Mouse (Mus musculus) granulocyte monocyte progenitor cell, adult 5-6 weeks (primary cell): ENCODE data around the gene Focad. TPM values are rescaled to one million over a fixed set of nuclear protein-coding genes. Genes with fewer than 3 reads are reported as not detected.

Experiments used
- ATAC-seq: replicated peaks from 2 replicates; pipeline ENCODE4 v1.8.0; 2016; ENCODE audit warnings: mild to moderate bottlenecking, moderate TSS enrichment, inconsistent platforms; ENCODE audit not compliant: poor library complexity, severe bottlenecking
- total RNA-seq, 2 experiments: library from RNA; stranded (forward) in 1 of 2; stranded (reverse) in 1 of 2; fragments of 200-712, 200-1000 nt in 1 of 2; fragments of >200 nt in 1 of 2; fragmentation: Nextera tagmentation in 1 of 2; gene quantifications; 2 replicates each; pipeline ENCODE4 v1.2.3; 2014 to 2017

Focad gene
- total RNA-seq (2014; fragmentation: Nextera tagmentation): 15.6 and 18.5 TPM in 2 replicates
- total RNA-seq (2017): 13.1 and 16.8 TPM in 2 replicates

DNA sequence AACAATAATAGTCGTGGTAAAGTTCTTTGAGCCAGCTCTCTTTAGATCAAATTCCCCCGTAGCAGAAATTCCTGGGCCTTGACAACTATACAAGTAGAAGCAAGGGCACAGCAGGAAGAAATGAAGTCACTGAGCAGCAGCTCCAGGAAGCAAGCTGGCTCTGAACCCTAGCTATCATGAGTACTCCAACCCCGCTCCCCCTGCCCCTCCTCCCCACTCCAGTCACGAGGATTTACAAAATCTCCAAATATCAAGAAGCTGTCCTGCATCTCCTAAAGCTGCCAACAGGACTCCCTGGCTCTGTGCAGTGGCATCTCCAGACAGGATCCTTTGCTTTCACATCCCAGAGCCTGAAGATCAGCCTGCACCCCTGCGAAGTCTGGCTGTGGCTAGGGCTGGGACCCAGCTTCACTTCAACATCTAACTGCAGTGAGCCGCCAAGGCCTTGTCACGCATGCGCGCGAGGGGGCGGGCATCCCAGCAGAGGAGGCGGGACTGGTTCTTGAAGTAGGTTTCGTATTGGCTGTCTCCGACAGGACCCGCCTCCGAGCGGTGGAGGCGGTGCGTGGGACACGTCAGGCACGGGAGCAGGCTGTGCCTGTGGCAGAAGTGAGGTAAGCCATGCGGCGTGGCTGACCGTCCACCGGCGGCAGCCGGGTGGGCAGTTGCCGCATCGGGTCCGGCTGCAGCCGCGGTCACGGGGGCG lies at the start of gene Focad:
TSS of gene Focad (plus strand) at position 568 of the 706 bp plus-strand sequence.
- ATAC-seq: peak; percentile 99

DNA sequence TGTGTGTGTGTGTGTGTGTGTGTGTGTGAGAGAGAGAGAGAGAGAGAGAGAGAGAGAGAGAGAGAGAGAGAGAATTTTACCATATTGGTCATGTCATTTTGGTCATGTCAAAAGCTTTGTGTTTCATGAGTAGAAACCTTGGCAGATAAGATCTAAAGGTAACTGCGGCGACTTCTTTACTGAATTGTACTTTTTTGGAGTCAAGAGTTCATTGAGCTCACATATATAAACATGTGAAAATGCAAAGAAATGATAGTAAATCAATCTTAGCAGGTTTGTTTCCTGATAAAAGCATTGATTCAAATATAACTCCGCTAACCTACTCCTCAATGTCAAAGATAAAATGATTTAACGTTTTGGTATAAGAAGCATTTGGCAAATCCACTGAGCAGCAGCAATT lies 49.3 kb upstream of the Focad start:
- no peak for ATAC-seq

DNA sequence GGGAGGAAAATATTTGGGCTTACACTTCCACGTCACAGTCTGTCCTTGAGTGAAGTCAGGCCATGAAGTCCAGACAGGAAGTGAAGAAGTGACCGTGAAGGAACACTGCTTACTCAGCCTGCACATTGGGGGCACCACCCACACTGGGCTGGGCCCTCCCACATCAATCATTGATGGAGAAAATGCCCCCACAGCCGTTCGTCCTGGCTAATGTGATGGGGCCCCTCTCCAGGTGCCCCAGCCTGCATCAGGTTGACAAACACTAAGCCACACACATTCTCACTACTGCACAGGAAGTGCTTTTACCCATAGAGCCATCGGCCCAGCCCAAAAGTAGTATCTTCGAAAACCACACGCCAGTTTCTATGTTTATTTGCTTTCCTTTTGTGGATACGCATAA lies 48.1 kb upstream of the Focad start:
- ATAC-seq: peak; percentile 42; the same call in 1 of the 2 replicates

DNA sequence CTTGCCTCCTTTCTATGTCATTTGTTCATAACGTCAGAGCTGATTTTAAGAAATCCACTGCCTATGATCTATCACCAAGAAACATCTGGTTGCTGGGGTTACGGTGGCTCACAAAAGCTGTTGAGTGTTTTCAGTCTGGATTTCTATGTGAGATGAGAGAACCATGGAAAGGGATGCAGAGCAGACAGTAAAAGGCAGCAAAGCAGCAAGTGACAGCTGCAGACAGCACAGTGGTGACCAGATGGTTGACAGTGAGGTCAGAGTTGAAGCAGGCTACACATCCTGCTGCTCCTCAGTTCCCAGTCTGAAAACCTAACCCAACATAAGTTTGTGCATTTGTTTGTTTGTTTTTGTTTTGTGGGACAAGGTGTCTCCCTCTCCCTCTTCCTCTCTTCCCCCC lies 19.0 kb upstream of the Focad start:
- no peak for ATAC-seq

DNA sequence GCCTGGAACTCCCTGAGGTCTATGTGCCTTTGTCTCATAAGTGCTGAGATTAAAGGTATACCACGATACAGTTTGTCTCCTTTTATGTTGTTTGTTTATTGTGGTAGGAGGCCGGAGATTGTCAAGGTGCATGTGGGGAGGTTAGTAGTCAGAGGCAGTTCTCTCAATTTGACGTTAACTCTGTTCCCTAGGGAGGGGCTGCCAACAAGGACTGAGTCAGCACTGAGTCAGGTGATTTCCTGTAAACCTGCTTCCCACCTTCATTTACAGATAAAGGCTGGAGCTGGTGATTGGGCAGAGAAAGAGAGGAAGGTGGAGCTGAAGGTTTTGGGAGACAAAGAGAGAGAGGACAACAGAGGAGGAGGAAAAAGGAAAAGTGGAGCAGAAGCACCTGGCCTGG lies 15.4 kb upstream of the Focad start:
- ATAC-seq: no peak

DNA sequence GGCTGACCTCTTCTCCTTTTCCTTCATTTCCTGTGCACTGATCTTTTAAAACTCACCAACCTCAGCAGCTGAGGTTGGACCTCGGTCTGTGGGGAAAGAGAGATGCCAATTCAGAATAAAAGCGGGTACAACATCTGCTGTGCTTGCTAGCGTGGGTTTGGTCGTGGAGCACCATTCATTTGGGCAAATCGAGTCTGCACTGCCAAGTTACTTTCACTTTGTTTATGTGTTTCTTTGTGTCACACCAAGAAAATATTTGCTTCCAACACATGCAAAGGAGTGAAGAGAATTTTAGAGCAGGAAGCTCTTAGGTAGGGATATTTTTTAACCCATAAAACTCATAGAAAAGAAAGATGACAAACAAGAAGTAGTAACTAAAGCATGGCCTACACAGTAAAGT lies 13.0 kb upstream of the Focad start:
- no peak for ATAC-seq

DNA sequence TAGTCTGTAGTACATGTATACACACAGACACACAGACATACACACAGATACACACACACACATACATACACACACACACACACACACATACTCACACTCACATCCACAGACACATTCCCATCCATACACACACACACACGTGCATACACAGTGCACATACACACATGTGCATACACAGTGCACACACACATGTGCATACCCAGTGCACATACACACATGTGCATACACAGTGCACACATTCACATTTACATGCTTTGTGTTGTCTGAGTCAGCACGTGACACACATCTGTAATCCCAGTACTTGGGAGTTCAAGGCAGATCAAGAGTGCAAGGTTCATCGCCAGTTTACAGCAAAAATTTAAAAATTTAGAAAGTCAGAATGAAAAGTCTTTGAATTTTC lies 12.5 kb upstream of the Focad start:
- no peak for ATAC-seq

DNA sequence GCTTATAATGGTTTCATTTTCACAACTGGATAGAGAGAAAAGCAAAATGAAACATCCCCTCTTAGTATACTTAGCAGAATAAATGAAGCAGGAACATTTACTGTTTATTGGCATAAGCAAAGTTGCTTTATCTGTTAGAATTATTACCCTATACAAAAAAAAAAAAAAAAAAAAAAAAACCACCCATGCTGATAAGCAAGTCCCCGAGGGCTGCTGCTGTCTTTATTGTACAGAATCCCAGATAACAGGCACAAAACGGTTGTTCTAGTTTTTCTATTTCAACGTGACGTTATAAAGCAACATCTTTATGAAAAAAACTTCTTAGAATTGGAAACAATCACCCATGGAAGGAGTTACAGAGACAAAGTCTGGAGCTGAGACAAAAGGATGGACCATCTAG lies 12.0 kb upstream of the Focad start:
- ATAC-seq: no peak

DNA sequence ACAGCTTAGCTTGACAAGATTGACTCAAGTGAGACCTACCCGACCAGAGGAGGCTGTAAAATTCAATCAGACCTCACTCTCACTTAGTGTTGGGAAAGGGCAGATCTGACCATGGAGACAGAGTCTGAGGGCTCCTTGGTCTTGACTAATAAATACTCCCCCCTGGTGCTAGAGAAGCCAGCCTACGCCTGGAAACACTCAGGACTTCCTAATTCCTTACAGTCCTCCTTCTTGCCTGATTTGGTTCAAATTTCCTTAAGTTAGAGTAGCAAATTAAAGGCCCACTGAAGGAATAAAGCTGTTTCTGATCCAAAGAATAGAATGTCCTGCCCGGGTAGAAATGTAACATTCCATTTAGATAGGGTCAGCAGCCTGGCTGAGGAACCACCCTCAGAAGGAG lies 10.6 kb upstream of the Focad start:
- ATAC-seq: no peak

DNA sequence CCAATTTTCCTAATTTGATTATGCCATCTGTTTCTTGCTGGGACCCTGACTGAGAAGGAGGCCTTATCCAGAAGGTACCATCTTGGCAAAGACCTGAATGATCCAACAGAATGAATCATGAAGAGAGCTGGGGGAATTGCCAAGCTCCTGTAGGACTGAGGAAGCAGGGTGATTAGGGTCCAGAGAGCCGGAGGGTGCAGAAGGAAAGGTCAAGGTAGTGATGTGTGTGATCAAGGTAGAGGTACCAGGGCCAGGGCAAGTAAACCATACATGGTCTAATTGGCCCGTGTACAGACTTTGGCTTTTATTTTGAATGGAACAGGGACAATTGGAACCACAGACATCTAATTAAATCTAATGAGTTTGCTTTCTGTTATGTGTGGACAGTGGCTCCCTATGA lies 4.1 kb upstream of the Focad start:
- ATAC-seq: no peak

DNA sequence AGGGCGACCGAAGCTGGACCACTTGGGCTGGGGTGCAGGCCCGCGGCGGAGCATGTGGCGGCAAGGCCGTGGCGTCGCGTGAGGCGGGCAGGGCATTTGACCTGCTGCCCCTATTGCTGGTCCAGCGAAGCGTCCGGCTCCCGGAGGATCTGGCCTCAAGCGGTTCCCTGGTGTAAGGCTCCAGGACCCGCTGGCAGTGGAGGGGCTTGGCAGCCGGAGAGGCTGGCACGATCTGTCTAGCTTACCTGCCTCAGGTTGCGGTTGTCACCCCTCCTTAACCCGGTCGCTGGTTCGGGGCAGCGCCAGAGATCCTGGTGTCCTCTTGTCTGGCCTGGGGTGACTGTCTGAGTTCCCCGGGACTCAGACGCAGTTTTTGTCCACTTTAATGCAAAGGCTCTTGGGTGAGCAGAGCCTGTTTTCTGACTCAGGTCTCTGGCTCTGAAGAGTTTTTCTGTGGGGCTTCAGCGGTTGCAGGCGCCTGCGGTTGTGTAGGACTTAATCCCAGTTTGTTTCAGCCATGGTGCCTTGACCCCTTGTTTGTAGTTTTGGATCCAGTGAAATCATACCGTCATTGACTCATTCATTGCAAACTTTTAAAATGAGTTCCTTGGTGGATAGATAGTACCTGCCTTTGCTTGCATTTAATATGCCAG lies 465 bp downstream of the Focad start:
- peak; percentile 6; the same call in 1 of the 2 replicates for ATAC-seq

DNA sequence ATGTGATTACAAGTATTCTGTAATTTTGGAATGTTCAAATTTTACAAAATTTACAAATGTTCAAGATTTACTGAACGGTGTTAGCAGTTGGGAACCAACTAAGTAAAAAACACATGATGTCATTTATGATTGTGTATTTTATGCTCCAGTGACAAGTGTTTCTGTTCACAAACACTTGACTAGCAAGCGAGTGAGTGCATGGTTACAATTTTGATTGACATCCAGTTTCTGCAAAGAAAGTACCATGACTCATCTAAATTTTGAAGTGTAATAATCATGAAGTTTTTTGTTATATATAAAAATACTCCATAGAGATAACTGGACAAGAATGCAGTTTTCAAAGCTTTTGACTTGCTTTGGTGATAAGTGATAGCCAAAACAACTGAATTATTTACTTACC lies 1.3 kb downstream of the Focad start:
- no peak for ATAC-seq

DNA sequence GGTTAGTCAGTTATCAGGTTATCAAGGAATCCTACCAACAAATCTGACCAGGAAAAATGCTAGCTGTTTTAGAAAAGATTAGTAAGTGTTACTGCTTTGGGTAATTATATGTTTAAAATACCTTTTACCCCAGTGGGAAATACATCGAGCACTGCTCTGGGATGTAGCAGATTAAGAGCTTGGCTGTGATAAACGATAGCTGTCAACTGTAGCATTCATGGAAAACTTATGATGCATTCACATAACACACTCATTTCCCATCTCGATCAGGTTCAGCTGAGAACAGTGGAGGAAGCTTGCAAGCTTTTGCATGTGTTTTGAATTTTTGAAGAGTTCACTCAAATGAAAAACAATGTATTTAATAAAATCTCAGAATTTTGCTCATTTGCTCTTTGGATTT lies 14.2 kb downstream of the Focad start:
- ATAC-seq: no peak

DNA sequence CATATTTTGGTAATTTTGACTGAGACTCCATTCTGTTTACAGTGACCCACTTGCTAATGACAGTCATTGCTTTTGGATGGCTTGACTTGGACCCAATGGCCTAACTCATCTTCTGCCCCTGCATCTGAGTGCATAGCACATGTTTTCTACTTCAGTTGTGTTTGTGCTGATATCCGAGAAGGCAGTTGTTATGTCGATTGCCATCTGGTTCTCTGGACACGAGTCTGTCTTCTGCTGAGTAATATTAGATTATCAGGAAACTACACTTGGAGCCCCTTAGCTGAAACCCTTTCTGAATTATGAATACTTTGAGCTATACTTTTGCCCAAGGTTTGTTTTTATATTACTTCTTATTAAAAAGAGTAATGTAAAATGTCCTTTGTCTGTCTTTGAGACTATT lies 22.9 kb downstream of the Focad start:
- no peak for ATAC-seq

DNA sequence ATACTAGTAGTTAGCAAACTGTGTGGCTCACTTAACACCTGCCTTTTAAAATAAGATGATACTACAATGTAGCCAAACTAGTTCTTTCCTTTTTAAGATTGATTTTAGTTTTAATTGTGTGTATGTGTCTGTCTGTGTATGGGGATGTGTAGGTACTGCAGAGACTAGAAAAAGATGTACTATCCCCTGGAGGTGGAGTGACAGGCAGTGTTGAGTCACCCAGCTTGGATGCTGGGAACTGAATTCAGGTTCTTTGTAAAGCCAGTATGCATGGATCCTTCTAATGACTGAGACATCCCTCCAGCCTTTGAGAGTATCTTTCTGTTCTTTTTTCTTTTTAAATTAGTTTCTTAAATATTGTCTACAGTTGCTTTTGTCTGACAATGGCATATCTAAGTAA lies 23.5 kb downstream of the Focad start:
- ATAC-seq: no peak

DNA sequence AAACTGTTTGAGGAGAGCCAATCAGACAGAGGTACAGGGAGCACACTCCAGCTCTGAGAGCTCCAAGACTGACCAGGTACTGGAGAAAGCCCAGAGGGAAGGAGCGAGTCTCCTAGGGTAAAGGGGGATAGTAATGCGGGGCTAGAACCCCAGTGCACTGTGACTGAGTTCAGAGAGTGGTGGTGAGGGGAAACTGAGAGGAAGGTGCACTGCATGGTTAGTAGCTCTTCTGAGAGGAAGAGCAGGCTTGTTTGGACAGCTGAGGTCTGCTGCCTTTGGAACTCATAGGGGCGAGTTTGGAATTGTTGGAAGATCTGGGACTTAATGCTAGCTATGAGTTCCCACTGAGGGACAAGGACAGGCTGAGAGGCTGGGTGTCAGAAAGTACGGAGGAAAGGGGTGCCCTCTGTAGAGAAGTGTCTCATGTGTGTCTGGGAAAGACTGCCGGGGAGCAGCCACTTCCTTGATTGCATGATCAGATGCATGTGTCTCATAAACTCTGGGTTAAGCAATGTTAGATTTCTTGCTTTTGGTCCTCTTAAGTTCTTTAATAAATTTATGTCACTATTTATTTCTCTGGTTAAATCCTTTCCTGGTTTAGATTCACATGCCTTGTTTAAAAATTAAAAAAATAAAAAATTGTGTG lies 24.4 kb downstream of the Focad start:
- peak; percentile 77 for ATAC-seq

DNA sequence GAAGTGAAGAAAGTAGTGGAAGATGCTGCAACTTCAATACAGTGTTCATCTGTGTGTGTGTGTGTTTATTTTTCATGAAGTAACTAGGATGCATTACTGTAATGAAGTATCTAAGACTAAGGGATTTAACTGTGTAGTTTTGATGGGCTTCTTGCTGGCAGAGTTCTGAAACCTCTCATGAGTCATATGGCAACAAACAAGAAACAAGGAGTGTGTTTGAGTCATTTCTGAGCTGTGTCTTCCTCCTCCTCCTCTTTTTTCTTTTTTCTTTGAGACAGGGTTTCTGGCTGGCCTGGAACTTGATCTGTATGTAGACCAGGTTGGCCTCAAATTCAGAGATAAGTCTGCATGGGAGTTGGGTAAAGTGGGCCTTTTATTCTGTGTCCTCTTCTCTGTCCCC lies 25.7 kb downstream of the Focad start:
- no peak for ATAC-seq

DNA sequence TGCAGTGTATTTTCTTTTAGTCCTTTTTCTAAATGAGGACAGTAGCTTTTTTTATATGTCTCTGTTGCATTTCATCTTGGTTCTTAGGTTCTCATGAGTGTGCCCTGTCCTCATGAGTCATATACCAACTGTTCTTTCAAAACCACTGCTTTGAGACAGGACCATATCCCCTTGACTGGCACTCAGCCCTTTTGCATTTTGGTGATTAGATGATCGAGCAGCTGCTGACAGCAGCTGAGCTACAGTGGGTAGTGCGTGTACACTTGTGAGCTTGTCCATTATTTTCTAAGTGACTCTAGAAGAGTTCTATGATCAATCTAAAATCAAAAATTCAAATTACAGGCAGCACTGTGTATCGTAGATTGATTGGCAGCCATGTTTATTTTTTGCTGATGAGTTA lies 28.0 kb downstream of the Focad start:
- ATAC-seq: no peak

DNA sequence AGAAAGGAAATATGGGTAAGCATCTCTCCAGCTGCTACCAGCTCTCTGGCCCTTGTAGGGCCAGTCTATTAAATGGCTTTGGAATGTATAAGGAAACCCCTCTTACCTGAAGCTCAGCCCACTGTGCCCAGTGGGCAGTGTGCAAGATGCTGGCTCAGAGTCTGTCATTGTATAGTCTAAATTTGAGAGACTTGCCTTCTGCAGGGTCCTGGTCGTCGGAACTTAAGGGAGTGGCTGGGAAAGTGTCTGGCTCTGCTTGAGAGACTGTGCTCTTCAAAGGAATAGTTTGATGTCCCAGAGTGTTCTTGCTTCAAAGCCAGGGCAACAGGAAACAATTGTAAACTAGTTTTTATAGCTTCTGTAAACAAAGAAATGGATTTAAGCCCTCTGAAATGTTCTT lies 41.5 kb downstream of the Focad start:
- no peak for ATAC-seq

DNA sequence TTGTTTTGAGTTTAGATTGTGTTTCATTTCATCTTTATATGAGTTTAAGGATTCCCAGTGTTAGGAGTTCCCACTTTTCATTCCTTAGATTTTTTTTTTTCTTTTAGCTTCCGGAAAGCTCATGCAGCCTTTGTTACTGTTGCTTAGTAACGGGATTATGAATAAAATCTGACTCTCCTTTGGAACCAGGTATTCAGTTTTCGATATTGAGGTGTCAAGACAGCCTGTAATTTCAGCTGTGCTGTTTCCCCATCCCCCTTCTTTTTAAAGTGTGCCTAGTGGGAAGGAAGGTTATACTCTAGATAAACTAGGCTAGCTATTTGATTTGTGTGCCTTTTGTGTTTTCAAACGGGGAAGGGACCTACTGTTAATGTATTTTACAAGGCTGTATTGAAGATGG lies 42.1 kb downstream of the Focad start:
- ATAC-seq: no peak

DNA sequence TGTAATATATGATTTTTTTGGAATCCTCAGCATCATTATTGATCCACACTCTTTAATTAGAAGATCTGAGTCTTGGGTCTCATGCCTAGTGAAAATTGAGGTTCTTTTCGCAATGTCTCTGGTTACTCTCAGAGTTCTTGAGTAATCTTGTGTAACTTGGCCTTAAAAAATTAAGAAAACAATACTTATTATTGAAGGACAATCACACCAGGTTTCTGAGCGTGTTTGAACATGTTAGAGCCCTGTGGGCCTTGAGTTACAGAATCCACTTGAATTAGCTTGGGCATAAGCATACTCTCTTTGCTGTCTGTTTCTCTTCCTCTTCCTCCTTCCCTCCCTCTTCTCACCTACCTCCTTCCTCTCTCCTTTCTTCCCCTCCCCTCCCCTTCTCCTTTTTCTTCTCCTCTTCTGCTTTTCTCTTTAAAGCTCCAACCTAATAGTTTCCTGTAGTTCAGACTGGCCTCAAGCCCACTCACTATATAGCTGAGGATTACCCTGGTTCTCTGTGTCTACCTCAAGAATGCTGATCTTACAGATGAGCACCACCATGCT lies 44.0 kb downstream of the Focad start:
- ATAC-seq: peak; percentile 94
